Mouse (Mus musculus) MEL (cell line): ENCODE measurements at regions not wholly inside any gene's neighbourhood (a gene's known extent, or its start where the extent isn't known, plus 50 kb on each side); places are given as distances from the start of the nearest gene placed in this dataset.
A peak's percentile ranks its signal among the peaks of the same experiment; 100 is the strongest.

Experiments used
- BHLHE40 ChIP-seq: IDR thresholded peaks from 2 replicates; pipeline ENCODE4 v1.6.1; 2012; ENCODE audit warnings: low read depth, mild to moderate bottlenecking, inconsistent platforms, low read length, improper control_type of control experiment, borderline replicate concordance
- CHD1 ChIP-seq: IDR thresholded peaks from 2 replicates; pipeline ENCODE4 v1.6.1; 2012; ENCODE audit warnings: low read depth, mild to moderate bottlenecking, inconsistent platforms, low read length, improper control_type of control experiment
- CTCF ChIP-seq, 3 experiments: IDR thresholded peaks in 2 of 3; conservative IDR thresholded peaks in 1 of 3; 2 replicates each; pipeline ENCODE4 v1.5.1; 2011 to 2012; ENCODE audit warnings: low read length in 3 of 3, low read depth in 2 of 3, mild to moderate bottlenecking in 2 of 3, improper control_type of control experiment in 1 of 3, inconsistent platforms in 1 of 3, mixed read lengths in 1 of 3, moderate library complexity in 1 of 3; ENCODE audit not compliant: control insufficient read depth in 1 of 3, insufficient read depth in 1 of 3, poor library complexity in 1 of 3, severe bottlenecking in 1 of 3
- EP300 ChIP-seq, 2 experiments: IDR thresholded peaks; 2 replicates each; pipeline ENCODE4 v1.6.1; 2011; ENCODE audit warnings: improper control_type of control experiment in 2 of 2, low read length in 2 of 2, low read depth in 1 of 2, mild to moderate bottlenecking in 1 of 2
- ETS1 ChIP-seq: IDR thresholded peaks from 2 replicates; pipeline ENCODE4 v1.6.1; 2012; ENCODE audit warnings: low read depth, mild to moderate bottlenecking, inconsistent platforms, low read length, improper control_type of control experiment, moderate library complexity
- GATA1 ChIP-seq: IDR thresholded peaks from 2 replicates; pipeline ENCODE4 v1.6.1; 2011; ENCODE audit warnings: low read depth, low read length, improper control_type of control experiment
- MAFK ChIP-seq: IDR thresholded peaks from 2 replicates; pipeline ENCODE4 v1.6.1; 2011; ENCODE audit warnings: low read depth, mild to moderate bottlenecking, low read length, improper control_type of control experiment, borderline replicate concordance
- MAX ChIP-seq: IDR thresholded peaks from 2 replicates; pipeline ENCODE4 v1.6.1; 2011; ENCODE audit warnings: low read length, improper control_type of control experiment
- MAZ ChIP-seq: IDR thresholded peaks from 2 replicates; pipeline ENCODE4 v1.6.1; 2012; ENCODE audit warnings: low read depth, mild to moderate bottlenecking, inconsistent platforms, low read length, improper control_type of control experiment
- MXI1 ChIP-seq: IDR thresholded peaks from 2 replicates; pipeline ENCODE4 v1.6.1; 2011; ENCODE audit warnings: mild to moderate bottlenecking, low read depth, low read length, improper control_type of control experiment
- POLR2A ChIP-seq, 2 experiments: IDR thresholded peaks; 2 replicates each; pipeline ENCODE4 v1.6.1; 2011 to 2012; ENCODE audit warnings: low read length in 2 of 2, mild to moderate bottlenecking in 2 of 2, control low read depth in 1 of 2, improper control_type of control experiment in 1 of 2, low read depth in 1 of 2, moderate library complexity in 1 of 2; ENCODE audit not compliant: control insufficient read depth in 1 of 2, insufficient read depth in 1 of 2, poor library complexity in 1 of 2
- POLR2AphosphoS5 ChIP-seq: IDR thresholded peaks from 2 replicates; pipeline ENCODE4 v1.6.1; 2012; ENCODE audit warnings: low read depth, borderline replicate concordance, mild to moderate bottlenecking, inconsistent platforms, low read length, moderate library complexity, mixed read lengths
- TBP ChIP-seq: IDR thresholded peaks from 2 replicates; pipeline ENCODE4 v1.8.0; 2011; ENCODE audit warnings: low read depth, low read length, improper control_type of control experiment

DNA sequence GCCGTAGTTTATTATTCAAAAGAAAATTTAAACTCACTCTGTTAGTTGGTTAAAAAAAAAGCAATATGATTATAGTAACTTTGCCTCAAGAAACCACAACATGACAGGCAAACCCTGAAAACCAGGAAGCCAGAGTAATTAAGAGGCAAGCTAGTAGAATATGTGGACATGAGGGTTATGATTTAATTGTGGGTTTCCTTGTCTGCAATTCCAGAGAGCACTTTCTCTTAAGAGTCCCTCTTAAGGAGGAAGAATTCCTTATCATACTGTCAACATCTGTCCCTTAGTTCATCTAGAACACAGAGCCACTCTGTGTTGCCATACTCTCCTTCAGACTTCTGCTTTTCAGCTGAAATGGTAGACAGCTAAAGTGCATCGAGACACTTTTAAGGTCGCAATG, 954.2 kb upstream of the Nudt12 start:
- TF ChIP-seq CTCF (IDR thresholded peaks at IDR 0.05 in 2 of 3, conservative IDR thresholded peaks at IDR 0.05 in 1 of 3; ENCODE audit: control insufficient read depth in 1 of 3, insufficient read depth in 1 of 3, low read depth in 2 of 3, low read length in 3 of 3, poor library complexity in 1 of 3, severe bottlenecking in 1 of 3) (no peak), CHD1 (no peak), EP300 (IDR thresholded peaks at IDR 0.05; ENCODE audit: low read depth in 1 of 2, low read length in 2 of 2) (peak; percentile 89 to 96), GATA1 (peak; percentile 94), POLR2AphosphoS5 (no peak), MAZ (no peak), MAFK (no peak), POLR2A (IDR thresholded peaks at IDR 0.05; ENCODE audit: control insufficient read depth in 1 of 2, insufficient read depth in 1 of 2, low read depth in 1 of 2, low read length in 2 of 2, poor library complexity in 1 of 2) (no peak), ETS1 (peak; percentile 61), BHLHE40 (no peak), TBP (no peak), MXI1 (no peak), MAX (no peak)
